In the genomic region with DNA sequence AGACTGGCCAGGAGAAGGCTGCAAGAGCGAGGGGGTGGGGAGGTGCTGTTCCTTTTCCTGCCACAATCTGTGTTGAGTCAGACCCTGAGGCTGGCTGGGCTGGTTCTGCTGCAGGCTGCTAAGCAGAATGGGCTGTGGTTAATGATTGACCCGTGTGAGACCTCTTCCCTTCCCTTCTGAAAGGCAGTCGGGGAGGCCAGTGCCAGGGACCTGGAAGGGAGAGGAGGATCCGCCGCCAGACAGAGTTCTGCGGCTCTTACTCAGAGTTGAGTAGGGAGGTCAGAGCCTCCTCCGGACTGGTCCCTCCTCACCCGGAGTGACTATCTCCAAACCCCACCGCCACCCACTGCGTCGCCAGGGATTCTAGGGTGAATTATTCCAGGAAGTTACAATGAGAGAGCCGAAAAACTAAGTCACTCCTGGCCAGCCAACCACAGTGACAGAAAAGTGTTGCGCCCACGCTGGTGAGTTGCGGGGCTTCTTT, we compare ENCODE assay signal across 8 mouse cellular contexts. TPM values are rescaled to one million over a fixed set of nuclear protein-coding genes. Genes with fewer than 3 reads are reported as not detected.
DNase-seq lines count a peak whose midpoint lies in the region; ATAC-seq and TF ChIP-seq lines count a peak whose summit lies in the region.

A gene (plus strand): TSS at position 206 of the 484 bp plus-strand sequence.

- H3K9ac ChIP-seq in forebrain, embryonic 15.5 days (replicated peaks) = no peak within 1 kb of the TSS

- no peak within 1 kb of the TSS for H3K4me2 ChIP-seq in forebrain, embryonic 15.5 days (replicated peaks)

- TF ChIP-seq POLR2A in lung, adult 2 months (IDR thresholded peaks at IDR 0.05; ENCODE audit: borderline replicate concordance, extremely low read depth, low read depth, low read length) = no peak

- DNase-seq in 3134 (ENCODE audit: extremely low read depth, insufficient read length, low spot score) = peak; percentile 90
- DNase-seq in embryo, embryonic 9.5 days (ENCODE audit: extremely low spot score) = peak; percentile 37
- DNase-seq in kidney, adult 11 months = peak; percentile 88
- peak; percentile 59 for DNase-seq in lung, adult 2 months
- peak; percentile 64 for DNase-seq in urinary bladder, adult 2 months (ENCODE audit: low spot score)
- no peak for DNase-seq in thymus, postnatal 4 days
- DNase-seq in frontal cortex, adult 2 months (ENCODE audit: extremely low spot score in 1 of 2, low spot score in 1 of 2) = no peak

- WGBS in lung, adult 2 months = 39% methylated on average over 15 of the region's 15 CpGs
- 78% methylated on average over 15 of the region's 15 CpGs for WGBS in forebrain, embryonic 15.5 days

- H3K4me3 ChIP-seq in lung, adult 2 months (replicated peaks; ENCODE audit: extremely low read depth, low read depth, low read length) = peak within 1 kb of the TSS; percentile 7
- H3K4me3 ChIP-seq in forebrain, embryonic 15.5 days = no peak within 1 kb of the TSS

- H3K9me3 ChIP-seq in forebrain, embryonic 15.5 days = no peaks in the 10 kb centered on the region

- peak; percentile 23; the same call in 1 of the 2 replicates for TF ChIP-seq CTCF in lung, adult 2 months (IDR thresholded peaks at IDR 0.05; ENCODE audit: insufficient read depth, low read length)

- ATAC-seq in forebrain, embryonic 15.5 days (replicated peaks) = no peak

- H3K36me3 ChIP-seq in forebrain, embryonic 15.5 days = no peaks in the 10 kb centered on the region

- no peak within 1 kb of the TSS for H3K27ac ChIP-seq in forebrain, embryonic 15.5 days (replicated peaks)

- no peaks in the 10 kb centered on the region for H3K27me3 ChIP-seq in forebrain, embryonic 15.5 days

- no peaks in the 10 kb centered on the region; the same call in 1 of the 2 replicates for H3K4me1 ChIP-seq in lung, adult 2 months (ENCODE audit: control insufficient read depth, insufficient read depth, low read length)
- no peaks in the 10 kb centered on the region for H3K4me1 ChIP-seq in forebrain, embryonic 15.5 days

RNA-seq across cellular contexts. Expression of the gene that starts here (rescaled TPM):
- polyA plus RNA-seq in lung, adult 2 months (2012; rRNA removed) = 4.5 and 5.5 TPM in 2 replicates
- polyA plus RNA-seq in urinary bladder, adult 2 months (2012; rRNA removed) = 28.4 and 35.9 TPM in 2 replicates
- polyA plus RNA-seq in forebrain, embryonic 15.5 days (2015; fragmentation: Nextera tagmentation; extraction: Ambion mirVana) = not detected in 2 replicates
- polyA plus RNA-seq in frontal cortex, adult 2 months (2012; rRNA removed) = 0.06 and 0.10 TPM in 2 replicates

Comparison
In these comparisons a context has a peak if more than half of its experiments do, and no peak if none do; other contexts are left out.
1. DNase-seq: peak in 3134 (single experiment), embryo, embryonic 9.5 days (single experiment), kidney, adult 11 months (single experiment), lung, adult 2 months (single experiment) and urinary bladder, adult 2 months (single experiment); none in thymus, postnatal 4 days (single experiment) and frontal cortex, adult 2 months (0 of 2).